Mouse (Mus musculus) cerebellum, adult (tissue): ENCODE results near the gene Bbof1.
A peak's percentile ranks its signal among the peaks of the same experiment; 100 is the strongest.

Experiments
- ATAC-seq: cut with Nextera tagmentation; 2 replicates; pipeline ENCODE4 v1.9.2; 2017; ENCODE audit warnings: mild to moderate bottlenecking, moderate library complexity, mixed read lengths; ENCODE audit not compliant: insufficient number of reproducible peaks, low FRiP score, low TSS enrichment

The Bbof1 gene

DNA sequence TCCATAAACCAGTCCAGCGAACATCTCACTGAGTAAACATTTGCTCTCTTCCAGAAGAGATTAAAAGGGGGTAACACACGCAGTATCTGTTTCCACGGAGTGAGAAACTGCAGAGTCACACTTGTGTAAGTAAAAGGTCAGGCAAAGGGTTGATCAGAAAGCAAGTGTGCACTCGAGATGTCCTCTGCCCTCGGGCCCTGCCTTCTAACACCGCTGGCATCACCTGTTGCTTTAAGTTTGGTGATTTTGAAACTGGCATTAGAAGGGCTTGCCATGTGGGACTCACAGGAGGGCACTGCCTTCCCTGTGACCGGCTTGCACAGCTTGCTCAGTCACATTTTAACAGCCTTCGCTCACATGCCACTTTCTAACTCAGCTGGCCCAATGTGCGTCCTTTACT is 9.2 kb upstream of the Bbof1 start:
- no peak for ATAC-seq

DNA sequence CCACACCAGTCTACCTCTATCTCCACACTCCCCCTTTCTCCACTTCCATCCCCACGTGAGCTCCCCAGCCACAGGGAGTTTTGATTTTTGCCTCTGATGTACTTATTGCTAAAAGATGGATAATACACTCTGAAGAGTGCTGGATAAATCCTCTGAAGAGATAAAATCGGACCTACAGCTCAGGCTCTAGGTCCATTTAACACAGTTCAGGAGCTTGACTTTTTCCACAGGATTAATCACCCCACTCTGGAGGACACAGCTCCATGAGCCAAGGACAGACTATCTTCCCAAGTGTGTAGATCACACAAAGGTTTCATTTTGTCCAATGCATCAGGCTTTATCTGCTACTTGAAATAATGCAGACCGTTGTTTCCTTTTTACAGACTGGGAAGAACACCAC is 8.8 kb upstream of the Bbof1 start:
- no peak for ATAC-seq

DNA sequence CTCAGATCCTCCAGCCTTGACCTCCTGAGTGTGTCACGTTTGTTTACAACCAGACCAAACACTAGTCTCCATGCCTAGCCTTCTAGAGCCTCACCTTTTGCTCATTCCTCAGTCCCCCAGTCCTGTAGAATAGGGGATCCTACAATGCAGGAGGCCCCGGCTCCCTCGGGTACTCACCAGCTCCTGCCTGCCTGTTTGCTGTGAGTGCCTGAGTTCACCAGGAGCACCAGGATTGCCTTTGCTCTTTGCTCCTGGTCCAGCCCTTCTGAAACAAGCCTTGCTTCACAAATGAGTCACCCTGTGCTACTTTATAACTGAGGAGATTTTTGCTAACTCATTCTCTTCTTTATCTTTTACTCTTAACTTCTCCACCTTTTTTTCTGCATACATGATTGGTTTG is 8.2 kb upstream of the Bbof1 start:
- no peak for ATAC-seq

DNA sequence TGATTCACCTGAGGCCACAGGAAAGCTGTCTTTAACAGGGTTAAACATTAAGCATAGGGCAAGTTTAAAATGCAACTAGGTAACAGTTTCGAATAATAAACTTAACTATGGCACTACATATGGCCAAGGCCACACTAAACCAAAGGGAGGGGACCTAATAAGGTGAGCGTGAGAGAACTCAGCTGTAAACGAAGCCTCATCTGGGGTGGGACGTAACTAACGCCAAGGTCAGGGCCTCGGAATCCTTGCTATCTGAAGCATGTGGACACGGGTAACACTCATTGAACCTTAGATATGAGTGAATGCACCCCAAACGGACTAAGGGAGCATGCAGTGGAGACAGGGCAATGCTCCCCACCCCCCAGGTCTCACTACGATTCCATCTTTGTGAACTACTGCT is 5.9 kb upstream of the Bbof1 start:
- ATAC-seq = no peak

DNA sequence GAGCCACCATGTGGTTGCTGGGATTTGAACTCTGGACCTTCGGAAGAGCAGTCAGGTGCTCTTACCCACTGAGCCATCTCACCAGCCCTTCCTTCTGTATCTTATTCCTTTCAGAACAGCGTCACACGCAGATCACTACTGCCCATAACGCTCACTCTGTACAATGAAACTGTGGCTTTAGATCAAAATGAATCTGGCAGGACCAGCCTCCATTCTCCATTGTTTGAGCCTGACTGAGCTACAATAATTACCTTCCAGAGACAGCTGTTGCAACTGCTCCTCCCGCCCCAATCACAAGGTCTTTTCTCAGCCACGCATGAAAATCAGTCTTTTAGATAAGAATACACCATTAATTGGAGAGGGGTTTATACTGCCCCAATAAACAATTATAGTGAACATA is 4.3 kb upstream of the Bbof1 start:
- ATAC-seq = no peak

DNA sequence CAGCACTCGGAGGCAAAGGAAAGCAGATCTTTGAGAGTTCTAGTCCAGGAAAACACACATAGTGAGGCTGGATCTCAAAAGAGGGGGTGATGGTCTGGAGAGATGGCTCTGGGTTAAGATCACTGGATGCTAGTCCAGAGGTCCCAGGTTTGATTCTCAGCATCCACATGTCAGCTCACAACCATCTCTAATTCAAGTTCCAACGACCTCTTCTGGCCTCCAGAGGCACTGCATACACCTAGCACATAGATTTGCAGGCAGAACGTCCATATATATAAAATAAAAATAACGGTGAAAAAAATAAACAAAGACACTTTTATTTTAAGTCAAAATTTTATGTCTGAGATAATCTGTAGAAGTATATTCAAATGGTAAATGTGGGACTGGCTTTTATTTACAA is 1.6 kb upstream of the Bbof1 start:
- no peak for ATAC-seq

DNA sequence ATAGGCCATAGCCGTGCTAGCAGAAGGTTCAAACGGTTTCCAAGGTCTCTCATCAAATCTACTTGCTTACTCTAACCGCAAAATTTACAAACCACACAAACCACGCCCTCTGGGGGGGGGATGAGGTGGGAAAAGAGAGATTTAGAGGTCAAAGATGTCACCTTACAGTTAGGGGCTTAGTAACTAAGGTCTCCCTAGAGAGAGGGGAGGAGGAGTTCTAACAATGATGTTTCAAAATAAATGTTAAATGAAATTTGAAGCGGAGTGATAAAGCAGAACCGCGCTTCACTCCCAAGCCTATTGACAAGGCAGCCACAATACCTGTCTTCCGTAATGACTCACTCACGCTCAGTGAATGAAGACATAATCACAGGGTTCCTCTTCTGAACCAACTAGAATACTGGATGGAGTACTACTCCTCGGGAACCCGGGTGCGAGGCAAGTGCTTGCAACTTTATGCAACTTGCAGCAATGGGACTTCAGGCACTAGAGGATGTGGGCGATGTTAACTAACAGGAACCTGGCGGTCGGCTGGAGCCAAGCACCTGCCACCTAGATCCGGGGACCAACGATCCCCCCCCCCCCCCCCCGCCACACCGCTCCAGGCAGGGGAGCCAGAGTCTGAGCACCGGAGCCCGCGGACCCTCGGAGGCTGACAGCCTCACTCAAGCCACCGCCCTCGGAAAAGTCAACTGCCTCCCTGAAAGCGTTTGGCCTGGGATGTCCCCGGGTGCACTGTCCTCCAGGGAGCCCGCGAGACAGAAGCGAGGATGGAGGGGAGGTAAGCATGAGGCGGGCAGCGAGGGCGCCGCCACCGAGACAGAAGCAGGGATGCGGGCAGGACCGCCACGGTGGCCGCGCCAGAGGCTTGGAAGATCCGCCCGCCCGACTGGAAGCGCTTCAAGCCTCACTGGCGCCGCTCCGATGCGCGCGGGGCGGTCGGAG is 725 bp upstream of the Bbof1 start:
- ATAC-seq = peak; percentile 64

DNA sequence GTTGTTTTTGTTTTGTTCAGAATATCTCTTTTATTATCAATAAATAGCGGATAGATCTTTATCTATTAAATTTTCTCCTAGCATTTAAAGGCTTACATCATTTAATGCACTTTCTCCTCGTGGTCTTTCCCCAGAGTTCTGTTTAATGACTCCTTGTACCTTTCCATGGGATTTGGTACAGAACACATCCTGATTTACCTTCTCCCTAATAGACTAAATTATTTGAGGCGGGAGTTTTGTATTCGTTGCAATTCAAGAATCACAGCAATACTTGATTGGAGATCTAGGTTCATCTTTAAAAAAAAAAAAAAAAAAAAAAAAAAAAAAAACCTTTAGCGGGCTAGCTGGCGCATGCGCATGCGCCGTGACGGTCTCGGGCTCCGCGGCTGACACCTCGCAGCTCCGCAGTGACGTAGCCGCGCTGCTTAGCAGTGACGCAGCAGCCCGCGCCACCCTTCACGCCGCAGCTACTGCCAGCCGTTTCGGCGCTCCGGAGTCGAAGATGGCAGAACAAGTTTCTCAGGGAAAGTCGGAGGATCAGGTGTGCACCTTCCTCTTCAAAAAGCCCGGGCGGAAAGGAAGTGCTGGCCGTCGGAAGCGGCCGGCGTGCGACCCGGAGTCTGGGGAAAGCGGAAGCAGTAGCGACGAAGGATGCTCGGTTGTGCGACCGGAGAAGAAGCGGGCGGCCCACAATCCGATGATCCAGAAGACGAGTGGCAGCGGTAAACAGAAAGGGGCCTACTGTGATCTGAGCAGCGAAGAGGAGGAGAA is 8.1 kb downstream of the Bbof1 start, which contains the start of gene Rnf113a2:
TSS of gene Rnf113a2 (plus strand) at position 363 of the 771 bp plus-strand sequence.
- peak; percentile 87 for ATAC-seq

DNA sequence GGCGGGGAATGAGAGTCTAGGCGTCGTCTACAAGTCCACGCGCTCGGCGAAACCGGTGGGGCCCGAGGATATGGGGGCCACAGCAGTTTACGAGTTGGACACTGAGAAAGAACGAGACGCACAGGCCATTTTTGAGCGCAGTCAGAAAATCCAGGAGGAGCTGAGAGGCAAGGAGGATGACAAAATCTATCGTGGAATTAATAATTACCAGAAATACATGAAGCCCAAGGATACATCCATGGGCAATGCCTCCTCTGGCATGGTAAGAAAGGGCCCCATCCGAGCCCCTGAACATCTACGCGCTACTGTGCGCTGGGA is 8.7 kb downstream of the Bbof1 start:
- ATAC-seq = no peak

DNA sequence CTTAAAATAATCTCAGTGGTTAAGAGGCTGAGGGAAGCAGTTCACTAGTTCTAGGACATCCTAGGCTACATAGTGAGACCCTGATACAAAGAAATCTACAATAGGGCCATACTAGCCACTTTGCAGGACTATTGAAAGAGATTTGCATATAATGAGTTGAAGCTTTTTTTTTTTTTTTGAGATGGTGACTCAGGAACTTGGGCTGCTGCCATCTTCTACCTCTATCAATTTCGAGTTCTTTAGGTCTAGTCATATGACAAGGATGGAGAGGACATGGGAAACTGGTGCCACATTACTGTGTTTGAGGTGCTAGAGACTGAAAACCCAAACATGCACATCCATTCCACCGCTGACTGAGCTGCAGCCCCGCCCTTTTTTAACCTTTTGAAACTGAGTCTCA is 15.1 kb downstream of the Bbof1 start:
- ATAC-seq = no peak

DNA sequence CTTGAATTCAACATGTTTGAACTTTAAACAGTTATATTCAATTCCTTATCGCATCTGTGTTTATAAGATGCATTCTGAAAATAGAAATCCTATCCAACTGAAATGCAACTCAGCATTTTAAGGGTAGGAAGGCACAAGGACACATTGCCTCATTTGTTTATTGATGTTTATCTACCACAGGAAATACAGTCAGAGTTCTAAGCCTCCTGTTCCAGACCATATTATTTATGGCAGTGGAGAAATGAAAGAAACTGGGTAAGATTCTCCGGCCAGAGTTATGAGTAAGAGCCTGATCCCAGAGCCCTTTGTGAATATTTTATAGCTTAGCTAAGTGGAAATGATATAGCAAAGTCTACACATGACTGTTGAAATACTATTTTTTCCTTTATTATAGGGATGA is 21.0 kb downstream of the Bbof1 start:
- no peak for ATAC-seq

DNA sequence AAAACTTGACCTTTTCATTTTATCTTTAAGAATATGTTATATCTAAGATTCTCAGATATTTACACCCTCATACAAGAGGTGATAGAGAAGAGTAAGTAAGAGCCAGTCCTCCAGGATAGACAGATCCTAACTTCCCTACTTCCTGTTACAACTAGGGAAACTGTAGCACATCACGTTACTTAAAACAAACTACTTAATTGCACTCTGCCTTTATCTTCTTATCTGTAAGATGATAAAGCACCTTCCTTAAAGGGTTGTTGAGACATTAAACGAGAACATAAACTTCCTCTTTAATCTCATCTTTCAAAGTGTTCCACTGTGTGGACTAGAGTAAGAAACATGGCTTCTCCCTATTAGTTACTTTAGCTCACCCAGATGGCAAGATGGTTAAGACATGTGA is 29.8 kb downstream of the Bbof1 start:
- no peak for ATAC-seq

DNA sequence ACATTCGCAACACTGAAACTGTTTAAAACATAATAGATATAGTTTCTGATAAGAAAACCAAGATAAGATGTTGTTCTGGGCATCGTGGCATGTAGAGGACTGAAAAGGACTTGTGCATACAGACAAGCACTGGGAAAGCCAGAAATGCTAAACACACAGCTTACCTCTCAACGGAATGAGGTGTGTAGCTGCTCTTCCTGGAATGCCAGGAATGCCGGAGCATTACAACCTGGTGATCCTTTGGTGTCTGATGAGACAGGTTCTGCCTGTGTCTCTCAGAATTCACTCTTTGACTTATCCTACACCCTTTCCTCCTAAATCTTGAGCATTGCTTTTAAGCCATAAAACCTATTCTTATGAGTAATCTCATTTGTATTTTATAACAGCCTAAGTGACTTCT is 33.7 kb downstream of the Bbof1 start:
- ATAC-seq = no peak

DNA sequence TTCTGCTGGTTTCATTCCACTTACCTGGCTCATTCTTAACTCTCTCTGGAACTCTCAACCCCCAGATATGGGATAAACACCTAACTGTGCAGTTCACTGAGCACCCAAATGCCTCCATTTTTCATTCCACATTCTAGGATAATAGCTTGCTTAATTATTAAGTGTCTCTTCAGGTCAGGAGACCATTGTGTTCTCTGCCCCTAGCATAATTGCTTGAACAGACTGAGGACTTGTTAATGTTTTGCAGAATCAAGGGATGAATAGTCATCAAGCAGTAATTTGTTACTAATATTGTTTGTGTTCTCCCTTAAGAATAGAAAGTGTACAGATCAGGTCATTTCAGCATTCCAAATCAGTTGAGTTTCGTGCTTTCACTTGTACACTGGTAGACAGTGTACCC is 38.5 kb downstream of the Bbof1 start:
- ATAC-seq = no peak

DNA sequence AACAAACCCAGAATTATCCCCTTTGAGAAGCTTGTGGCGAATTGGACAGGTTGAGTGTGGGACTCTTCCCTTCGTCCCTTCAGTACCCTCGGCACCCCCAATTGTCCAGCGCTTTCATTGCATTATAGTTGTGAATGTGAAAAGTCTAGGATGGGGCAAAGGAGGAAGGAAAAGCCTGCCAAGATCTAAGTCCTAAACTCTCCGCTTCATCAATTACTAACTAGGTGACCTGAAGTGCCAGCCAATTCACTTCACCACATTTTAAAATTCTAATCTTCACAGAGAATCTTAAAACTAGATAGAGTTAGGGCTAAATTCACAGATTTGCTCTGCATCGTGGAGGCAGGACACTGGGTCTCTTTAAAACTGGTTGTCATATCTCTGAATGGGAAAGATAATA is 39.3 kb downstream of the Bbof1 start:
- ATAC-seq = no peak

DNA sequence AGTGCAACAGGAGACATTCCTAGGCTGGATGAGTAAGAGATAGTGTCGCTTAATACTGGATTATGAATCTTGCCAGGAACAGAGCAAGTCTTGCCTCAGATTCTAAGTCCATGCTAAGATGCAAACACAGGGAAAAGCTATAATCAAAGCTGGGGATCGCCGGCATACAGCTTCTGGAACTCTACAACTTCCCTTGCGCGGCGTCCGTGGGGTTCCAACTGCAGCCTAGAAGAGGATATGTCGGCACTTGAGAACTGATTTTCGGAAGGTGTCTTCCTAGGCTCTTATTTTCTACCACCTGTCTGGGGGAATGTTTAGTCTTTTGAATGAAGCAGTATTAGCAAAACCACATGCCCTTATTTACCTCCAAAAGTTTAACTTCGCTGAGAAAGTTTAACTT is 41.0 kb downstream of the Bbof1 start:
- ATAC-seq = no peak

DNA sequence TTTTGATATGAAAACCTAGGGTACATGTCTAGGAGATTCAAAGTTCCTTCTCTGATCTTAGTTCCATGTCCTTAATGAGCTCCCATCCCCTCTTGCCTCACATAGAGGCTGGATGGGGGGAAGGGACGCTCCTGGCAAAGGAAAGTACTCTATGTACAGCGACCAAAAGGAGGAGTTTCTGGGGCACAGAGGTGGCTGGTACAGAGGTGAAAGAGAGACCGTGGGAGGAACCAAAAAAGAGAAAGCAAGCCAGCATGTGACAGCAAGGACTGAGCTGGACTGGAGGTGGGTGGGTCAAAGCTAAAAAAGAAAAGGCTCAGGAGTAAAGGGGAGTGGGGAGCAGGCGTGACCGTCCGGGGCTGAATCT is 41.5 kb downstream of the Bbof1 start:
- ATAC-seq = 0 out of 2 replicates have a peak, but pooled peaks have one; percentile 6

DNA sequence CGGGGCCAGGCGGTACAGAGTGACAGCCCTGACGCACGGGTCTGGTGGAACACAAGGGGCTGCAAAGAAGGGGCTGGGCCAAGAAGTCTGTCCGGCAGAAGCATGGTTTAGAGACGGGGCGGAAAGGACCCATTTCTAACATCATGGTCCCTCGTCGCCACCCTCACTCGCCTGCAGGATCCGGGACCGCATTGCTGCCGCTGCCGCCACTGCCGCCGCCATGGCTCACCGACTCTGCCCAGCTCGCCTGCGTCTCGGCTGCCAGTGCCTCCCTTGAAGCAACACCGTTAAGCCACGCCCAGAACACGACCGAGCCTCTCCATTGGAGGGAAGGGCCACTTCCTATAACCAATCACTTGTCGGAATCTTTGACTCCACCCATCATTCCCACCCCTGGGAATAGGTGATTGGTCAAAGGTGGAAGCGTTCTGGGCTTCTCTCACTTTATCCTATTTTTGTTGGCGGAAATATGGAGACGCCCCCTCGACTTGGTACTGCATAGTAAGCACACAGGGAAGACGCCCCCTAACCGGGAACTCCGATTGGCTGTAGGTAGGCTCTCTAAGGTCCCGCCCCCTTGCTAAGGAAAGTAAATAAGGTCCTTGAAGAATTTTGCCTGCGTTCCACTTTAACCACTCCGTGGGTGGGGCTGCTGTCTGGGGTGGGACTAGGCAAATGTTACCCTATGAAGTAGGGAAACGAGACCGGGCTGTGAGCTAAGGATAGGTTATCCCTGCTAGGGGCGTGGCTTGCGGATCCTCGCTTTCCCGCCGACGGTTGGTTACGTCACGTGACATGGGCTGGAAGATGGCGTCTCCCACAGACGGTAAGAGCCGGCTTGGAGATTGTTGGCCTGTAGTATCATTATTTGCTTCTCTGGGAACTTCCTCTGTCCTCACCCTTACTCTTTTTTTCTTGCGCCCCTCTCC is 42.1 kb downstream of the Bbof1 start, which contains the start of the genes Aldh6a1 and Lin52:
TSS of gene Aldh6a1 (minus strand) at position 287 of the 929 bp plus-strand sequence.
TSS of gene Lin52 (plus strand) at position 705 of the 929 bp plus-strand sequence.
- ATAC-seq = peak; percentile 95

DNA sequence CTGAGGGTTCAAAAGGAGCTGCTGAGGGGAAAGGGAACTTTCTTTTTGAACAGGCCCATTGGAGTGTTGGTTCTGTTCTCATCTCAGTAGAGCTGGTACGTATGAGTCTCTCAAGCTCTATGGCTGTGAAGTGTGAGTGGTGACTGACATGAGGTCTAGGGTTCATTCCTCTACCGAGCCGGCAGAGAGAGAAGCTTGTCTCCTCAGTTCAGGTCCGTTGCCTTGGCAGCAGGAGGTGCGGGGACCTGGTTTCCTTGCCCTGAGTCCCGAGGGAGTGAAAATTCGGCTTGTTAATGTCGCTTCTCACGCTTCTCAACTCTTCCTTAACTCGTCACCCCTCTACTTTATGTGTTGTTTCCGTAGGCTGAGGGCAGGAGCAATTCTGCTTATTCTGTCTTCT is 42.9 kb downstream of the Bbof1 start:
- ATAC-seq = no peak

DNA sequence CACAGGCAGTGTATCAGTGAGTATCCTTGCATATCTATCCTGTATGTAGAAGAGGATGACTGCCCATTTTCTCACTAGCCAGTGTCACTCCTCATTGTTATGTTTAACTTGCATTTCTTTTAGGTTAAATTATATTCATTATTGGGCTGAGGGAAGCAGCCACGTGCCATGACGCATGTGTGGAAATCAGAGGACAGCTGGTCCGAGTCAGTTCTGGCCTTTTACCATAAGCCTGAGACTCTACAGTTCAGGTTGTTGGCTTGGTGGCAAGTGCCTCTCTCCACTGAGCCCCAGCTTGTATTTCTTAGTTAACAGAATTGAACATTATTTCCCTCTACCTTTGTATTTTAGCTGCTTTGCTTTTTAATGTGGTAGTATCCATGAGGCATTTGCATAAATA is 48.0 kb downstream of the Bbof1 start:
- no peak for ATAC-seq
